Mouse (Mus musculus) embryo, embryonic 11 days (tissue): ENCODE results near the gene Insm2.

Experiments
- DNase-seq: peaks from one replicate; pipeline ENCODE4 v3.0.0-alpha.2; 2015

Gene Insm2

DNA sequence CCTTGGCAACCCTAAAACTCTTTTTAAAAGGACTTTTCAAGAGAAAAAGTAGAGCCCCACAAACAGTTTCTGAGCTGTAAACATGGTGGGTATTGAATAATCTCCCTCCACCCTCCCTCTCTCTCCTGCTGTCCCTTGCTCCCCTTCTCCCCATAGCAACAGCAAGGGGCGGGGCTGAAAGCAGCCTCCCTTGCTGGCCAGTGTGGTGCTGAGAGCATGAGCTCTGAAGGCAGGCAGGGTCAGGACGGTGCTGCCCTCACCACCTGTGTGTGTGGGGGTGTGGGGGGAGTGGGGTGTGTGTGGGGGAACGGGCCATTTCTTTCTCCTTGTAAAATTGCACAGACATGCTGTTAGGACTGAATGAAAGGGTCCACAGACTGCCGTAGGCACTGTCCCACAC, 8.7 kb downstream of the Insm2 start:
- peak; percentile 46 for DNase-seq

DNA sequence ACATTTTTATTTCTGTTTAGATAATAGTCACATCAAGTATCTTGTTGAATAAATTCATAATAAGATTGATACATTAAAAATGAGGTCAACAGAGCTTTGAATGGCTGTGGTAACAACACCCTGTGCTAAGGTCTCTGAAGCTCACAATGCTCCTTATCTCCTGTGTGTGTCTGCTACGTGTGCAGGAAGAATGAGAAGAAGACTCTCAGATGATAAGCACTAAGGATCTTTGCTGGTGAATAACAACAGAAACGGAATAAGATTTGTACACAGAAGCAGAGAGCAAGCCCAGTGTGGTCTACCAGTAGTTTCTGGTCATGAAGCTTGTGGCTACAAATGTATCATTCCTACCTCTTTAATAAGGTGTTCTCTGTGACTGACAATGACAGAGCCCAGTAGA, 11.6 kb downstream of the Insm2 start:
- no peak for DNase-seq

DNA sequence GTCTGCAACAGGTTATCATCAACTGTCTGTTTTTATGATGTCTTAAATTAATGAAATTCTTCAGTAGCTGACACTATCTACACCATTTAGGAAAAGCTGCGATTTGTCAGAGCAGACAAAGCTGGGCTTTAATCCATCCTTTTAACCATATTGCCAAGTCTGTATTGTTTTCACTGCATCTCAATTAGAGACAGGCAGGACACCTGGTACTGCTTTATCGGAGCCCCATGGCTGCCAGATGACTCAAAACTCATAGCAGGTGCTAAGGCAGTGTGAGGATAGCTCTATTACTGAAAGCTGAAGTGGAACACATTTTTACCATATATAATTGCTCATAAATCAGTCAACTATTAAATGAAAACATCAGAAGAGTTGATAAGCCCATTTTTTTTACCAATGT, 21.1 kb downstream of the Insm2 start:
- DNase-seq = peak; percentile 18

DNA sequence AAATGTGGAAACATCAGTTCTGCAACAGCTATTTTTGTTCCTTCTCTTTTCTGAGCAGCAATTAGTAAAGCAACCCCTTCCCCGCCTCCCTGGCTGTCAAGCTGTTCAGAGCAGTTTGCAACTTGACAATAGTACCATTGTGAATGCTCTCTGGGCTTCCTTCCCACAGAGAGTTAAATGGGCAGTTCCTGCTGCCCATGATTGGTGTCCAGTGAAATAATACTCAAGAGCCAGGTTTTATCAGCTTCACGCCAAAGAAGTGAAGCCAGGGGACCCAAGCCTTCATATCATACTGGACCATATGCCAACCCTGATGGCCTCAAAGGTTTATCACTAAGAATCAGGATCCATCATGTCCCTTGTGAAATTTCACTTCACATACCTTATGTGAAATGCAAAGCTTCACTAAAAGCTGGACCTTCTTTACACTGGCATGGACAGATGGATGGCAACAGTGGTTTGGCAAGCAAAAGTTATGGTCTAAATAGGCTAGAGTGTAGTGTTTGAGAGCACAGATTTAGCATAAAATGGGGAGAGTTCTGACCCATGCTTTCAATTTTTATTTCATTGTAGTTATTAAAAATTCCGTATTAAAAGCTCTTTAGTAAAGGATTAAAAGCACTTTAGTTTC, 23.5 kb downstream of the Insm2 start:
- DNase-seq = peak; percentile 56

DNA sequence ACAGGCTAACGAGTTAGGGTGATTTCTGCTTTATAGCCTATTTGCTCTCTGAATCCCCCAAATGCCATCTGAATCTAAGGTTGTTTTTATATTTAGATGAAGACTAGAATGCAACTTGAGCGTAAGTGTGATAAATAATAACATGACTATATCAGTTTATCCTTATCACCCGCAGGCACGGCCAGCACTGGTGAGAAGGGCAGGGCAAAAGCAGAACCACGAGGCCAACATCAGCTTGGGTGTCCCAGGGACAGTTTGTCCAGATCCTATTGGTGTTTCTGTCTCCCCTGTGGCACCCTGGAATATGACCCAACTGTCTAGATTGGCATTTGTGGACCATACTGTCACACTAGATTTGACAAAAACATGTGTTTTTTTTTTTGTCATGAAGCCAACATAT, 24.0 kb downstream of the Insm2 start:
- DNase-seq = no peak

DNA sequence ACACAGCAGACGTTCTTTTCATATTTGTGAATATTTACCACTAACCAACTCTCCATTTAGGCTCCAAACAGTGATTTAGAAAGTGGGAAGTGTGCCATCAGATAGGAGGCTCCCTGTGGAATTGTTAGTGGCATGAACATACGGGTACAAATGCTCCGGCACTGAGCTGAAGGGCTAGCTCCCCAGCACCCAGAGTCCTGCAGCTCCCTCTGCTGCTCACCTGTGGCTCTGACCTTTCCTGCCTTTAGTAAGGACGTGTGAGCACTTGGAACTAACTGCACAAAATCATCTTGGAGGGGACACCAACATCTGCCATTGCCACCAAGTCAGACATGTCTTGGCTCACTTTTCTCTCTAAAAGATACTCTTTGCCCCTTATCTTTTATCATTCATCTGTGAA, 27.5 kb downstream of the Insm2 start:
- DNase-seq = peak; percentile 37

DNA sequence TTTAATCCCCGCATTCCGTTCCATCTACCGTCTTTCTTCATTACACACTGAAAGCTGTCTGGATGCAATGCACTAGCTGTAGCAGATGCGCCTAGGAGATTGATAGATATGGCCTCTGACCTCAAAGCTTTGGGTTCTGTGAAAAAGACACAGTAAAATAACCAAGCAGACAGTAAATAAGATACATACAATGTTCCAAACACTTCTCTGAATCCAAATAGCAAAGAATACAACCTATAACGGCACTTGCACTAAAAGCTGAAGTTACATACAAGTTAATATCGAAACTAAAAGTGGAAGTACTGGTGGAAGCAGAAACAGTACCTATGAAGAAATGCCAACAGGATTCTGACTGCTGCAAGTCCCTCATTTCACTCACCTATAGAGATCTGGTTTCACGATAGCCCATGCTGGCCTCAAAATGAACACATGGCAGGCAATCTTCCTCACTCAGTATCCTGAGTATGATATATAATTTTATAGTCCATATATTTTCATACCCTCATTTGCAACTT, 48.8 kb downstream of the Insm2 start:
- DNase-seq = no peak
